Mouse (Mus musculus) monocyte, adult 2 months (primary cell): ENCODE measurements around the gene Ola1.

Experiments used
- DNase-seq, 2 experiments: peaks; one replicate each; pipeline ENCODE4 v3.0.0; 2022; ENCODE audit warnings: low spot score in 2 of 2, low read depth in 1 of 2

Gene Ola1

DNA sequence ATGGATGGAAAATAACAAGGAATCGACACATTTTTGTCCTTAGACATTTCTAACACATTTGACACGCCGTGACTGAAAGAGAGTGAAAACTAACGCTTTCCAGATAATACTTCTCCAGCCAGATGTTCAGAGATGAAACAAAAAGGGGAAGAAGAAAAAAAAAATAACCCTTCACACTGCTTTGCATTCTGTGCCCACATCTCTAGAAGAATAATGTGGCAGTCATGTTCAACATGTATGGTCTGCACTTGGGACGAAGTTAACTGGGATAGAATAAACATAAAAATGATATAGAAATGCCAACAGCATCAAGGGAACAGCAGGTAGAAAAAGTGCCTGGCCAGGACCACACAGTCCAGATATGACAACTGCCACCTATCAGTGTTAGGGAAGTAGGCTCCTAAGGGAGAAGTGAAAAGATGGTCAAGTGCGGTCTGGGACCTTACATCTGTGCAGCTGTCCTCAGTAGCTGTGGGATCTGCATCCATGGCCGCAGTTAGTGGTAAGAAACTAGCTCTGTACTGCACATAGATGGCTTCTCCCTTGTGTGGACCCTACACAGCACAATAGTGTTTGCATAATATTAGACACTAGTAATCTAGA lies 149.4 kb downstream of the Ola1 start:
- no peak for DNase-seq

DNA sequence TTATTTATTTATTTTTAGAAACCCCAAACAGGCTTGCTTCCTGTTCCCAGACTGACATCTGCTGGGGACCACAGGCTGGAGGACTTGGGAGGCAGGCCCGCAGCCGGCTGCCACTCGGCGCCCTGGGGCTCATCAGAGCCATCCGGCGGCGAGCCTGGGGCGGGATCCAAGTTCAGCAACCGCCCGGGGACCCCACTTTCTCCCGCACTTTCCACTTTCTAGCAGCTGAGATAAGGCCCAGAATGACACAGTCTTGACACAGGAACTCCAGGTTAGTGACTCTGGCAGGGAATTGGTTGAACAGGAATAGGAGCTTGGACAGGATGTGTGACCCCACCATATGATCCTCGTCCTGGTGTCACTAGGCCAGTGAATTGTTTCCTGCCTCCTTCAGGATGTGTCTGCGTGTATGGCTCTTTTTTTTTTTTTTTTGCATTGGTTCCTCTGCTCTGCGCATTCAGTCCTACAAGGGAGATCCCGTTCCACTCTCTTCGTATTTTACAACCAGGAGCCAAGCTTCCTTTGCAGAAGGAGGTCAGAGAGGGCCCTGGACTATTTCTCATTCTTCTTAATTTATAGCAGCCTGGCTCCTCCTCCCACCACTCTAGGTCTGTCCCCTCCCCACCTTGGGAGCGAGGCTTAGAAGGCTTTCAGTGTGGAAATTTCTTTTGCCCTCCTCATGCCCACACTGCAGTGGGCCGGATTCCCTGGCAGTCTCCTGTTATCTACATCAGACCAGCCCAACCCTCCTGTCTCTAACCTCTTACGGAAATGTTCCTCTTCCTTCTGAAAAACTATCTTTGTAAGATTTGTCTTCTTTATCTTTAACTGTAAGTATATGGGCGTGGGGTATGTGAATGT lies 152.2 kb downstream of the Ola1 start:
- DNase-seq, result no peak

DNA sequence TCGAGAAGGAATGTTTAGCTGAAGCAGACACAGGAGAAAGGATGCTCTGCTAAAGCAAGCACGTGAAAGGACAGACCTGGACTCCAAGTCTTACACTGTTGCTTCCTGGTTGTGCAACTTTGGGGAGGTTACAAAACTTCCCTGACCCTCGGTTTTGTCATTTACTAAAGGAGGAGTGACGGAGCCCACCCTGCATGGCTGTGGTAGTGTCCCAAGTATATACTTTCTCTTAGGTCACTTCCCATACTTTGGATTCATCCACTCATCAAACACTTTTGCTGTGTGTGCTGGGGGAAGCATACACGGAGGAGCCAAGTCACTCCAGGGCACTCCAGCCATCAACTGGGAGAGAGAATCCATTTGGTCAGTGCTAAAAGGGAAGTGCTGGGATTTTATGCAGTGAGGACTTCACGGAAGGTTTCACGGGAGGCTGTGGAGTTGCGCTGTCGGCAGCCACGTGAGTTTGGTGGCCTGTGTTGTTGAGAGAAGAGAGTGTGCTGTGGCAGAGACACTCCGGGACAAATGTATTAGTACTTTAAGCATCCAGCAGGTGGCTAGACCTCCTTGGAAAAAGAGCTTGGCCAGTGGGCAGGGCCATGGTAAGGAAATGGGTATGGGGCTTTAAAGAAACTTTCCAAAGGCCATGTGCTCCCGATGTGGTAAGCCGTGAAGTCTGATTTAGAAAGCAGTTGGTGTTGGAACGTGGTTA lies 154.7 kb downstream of the Ola1 start:
- DNase-seq, result peak; percentile 32 to 48

GRCm38 (mm10) chr2:73060259-73060585 lies 158.5 kb downstream of the Ola1 start:
- no peak for DNase-seq

GRCm38 (mm10) chr2:73059550-73060258 lies 159.0 kb downstream of the Ola1 start:
- no peak for DNase-seq

- DNase-seq, result no peak
Measured at GRCm38 (mm10) chr2:73058344-73058743, 160.4 kb downstream of the Ola1 start.

DNA sequence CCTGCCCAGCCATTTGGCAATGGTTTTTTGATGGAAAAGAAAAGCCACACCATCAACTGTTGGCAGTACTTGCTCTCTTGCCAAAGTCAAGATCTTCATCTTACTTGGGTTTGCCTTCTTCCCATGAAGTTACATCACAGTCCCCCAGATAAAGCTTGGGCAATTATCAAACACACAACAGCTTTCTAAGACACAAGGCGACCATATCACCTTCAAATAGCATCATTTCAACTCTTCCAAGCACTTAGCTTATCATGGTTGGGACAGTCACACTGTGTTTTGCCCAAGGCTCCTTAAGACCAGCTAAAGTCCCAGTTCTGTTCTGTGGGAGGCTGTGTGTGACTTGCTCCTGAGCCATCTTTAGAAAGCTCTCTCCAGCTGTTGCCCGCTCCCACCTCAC lies 161.1 kb downstream of the Ola1 start:
- no peak for DNase-seq

GRCm38 (mm10) chr2:73056090-73056956 lies 162.4 kb downstream of the Ola1 start:
- DNase-seq, result peak in 1 of 2 experiments; percentile 29

DNA sequence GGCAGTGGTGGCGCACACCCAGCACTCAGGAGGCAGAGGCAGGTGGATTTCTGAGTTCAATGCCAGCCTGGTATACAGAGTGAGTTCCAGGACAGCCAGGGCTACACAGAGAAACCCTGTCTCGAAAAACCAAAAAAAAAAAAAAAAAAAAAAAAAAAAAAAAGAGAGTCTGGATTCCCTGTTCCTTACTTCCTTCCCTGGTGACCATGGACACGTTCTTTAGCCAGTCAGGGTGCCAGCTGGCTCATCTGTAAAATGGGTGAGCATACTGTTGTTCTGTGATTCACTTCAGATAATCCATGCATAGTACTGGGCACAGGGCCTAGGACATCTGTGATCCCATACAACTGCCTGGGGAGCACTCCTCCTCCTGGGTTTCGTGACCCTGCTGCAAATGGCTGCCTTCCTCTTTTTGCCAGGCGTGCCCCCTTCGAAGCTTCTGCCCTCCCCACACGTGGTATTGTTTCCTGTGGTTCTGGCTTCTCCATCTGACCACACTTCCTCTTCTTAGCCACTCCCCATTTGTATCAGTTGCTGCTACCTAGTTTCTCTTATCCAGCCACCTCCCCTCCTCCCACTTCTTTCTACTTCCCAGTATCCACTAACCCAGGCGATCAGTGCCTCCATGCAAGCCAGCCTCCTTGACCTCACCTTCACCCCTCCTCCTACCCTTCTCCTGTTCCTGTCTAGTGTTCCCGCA lies 164.8 kb downstream of the Ola1 start:
- DNase-seq, result peak; percentile 81 to 91

DNA sequence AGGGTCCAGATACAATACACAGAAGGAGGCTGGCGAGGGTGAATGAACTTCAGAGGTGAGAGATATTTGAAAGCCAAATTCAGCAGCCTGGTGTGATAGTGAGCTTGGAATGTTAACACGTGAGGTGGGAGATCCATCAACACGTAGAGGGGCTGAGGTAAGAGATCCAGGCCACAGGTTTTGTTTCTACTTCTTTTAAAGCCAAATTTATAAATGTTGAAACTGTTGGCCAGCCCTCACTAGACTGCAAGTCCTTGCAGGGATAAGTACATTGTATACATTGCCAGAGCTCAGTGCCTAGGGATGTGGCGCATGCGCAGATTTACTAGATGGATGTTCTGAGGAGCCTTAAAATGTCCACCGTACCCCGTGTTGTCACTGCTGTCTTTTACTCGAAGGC lies 168.3 kb downstream of the Ola1 start:
- DNase-seq, result no peak

DNA sequence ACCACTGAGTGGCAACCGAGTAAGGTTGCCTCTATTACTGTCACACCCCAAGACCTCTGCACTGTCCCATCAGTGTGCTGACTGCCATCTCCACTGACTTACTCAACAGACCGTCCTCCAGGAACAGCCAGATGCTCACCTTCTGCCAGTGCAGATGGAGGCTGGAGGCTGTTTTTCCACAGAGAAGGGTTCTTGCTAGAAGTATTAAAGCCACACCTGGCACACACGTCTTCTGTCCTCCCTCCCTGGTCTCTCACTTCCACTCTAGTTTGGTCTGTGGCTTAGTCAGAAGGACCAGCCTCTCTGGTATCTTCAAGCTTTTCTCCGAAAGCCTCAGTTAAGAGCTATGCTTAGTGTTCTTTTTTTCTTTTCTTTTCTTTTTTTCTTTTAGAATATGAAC lies 168.7 kb downstream of the Ola1 start:
- no peak for DNase-seq

DNA sequence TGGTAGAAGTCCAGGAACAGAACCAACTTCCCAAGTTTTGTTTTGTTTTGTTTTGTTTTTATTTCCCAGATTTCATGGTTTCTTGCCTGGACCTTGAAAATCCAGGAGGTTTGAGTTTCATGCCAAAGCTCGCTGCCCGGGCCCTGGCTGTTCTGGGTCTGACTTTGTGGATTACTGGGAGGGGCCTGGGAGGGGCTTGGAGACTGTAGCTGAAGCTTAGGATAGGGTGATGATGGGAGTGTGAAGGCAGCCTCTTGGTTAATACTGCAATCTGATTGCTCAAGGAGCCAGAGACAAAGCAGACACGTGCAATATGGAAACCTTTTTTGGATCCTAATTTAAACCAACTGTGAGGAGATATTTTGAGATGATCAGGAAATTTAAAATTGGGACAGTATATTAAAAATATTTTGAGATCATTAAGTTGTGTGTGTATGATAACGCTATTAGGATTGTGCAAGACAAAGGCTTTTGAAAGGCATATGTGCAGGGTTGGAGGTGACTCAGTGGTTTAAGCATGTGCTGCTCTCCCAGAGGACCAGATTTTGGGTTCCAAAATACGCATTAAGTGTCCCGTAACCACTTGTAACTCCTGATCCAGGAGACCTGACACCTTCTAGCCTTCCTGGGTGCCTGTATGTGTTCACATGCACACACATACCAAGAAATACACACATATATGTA lies 169.6 kb downstream of the Ola1 start:
- no peak for DNase-seq

DNA sequence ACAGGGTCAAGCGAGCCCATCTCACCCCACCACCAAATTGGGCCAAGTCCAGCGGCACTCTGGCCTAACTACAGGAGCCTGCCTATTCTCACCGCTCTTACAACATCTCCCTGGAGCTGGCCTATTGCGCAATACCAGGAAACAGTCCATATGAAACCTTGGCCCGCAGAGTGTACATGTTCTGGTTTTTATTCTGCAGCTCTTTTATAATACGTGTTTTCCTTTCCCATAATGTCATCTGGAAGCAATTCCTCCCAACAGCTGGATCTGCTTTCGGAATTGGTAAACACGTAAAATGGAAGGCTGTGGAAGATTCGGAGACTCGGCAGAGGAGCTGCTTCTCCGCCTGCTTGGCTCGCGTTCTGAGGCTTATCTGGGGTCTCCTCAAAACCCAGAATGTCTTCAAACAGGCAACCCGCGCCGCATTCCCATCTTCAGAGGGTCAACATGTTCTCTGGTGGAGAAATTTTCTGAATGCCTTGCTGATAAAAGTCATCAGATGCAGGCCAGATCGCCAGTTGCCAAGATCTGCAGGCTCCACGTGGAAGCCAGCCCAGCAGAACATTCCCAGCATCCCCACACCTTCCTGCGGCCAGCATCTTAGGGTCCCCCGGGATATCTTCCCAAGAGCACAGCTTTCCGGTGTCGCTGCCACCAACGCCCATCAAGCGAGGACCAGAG lies 171.5 kb downstream of the Ola1 start:
- DNase-seq, result no peak

GRCm38 (mm10) chr2:73046576-73046975 lies 172.1 kb downstream of the Ola1 start:
- DNase-seq, result no peak

GRCm38 (mm10) chr2:73045505-73045904 lies 173.2 kb downstream of the Ola1 start:
- no peak for DNase-seq
